Mouse (Mus musculus) lung, adult 2 months (tissue): ENCODE results near the gene Ctxn1.

Source experiments
- CTCF ChIP-seq: fragments of 200-500 bp; IDR thresholded peaks from 2 replicates; pipeline ENCODE4 v1.5.1; 2011; ENCODE audit warnings: mild to moderate bottlenecking, low read length, control low read depth; ENCODE audit not compliant: insufficient read depth
- POLR2A ChIP-seq: fragments of 200-500 bp; IDR thresholded peaks from 2 replicates; pipeline ENCODE4 v1.6.1; 2011; ENCODE audit warnings: low read depth, mild to moderate bottlenecking, control low read depth, low read length, borderline replicate concordance; ENCODE audit errors: extremely low read depth

GRCm38 (mm10) chr8:4229784-4230183, 29.3 kb downstream of the Ctxn1 start:
- TF ChIP-seq CTCF, result no peak
- TF ChIP-seq POLR2A, result no peak
